Mouse (Mus musculus): ENCODE data around the gene Ntan1. TPM values are rescaled to one million over a fixed set of nuclear protein-coding genes. Genes with fewer than 3 reads are reported as not detected.

Gene Ntan1
- 68.7 TPM for polyA plus RNA-seq (2014; fragmentation: Illumina TruSeq; extraction: RNeasy Lipid Tissue Mini Kit (QIAGEN cat#74804); ENCODE audit: low read depth, low replicate concordance)

DNA sequence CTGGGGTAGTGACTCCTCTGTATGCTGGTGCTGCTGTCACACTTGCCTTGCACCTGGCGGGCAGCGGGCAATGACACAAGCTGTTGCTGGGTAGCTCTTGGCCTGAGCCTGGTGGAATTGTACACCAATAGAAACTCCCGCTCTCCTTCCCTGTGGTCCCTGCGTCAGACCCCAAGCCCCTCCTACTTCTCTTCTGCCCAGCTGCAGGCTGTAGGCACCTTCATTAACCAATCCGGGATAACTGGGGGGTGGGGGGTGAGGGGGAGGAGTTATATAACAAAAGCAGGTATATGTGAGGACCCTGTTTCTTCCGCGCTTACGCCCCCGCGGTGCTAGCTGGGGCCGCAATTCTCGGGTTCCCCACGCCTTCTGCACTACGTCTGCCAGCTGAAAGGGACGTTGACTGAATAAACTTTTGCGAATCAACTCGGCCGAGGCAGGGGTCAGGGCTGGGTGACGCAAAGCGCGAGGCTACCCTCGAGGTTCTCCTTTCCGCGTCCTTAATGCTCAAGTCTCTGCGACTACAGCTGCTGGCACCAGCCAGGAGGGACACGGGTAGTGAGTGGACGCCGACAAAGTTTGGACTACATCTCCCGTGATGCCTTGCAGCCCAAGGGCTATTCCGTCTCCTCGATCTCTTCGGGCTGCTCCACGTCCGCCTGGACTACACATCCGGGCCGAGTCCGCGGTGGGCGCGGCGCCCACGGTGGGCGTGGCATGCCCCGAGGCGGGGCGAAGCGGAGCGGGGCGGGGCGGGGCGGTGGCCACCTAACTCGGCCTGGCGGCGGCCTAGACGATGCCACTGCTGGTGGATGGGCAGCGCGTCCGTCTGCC lies at the start of gene Ntan1:
Gene Ntan1 (plus strand): TSS at position 286 of the 834 bp plus-strand sequence.

DNA sequence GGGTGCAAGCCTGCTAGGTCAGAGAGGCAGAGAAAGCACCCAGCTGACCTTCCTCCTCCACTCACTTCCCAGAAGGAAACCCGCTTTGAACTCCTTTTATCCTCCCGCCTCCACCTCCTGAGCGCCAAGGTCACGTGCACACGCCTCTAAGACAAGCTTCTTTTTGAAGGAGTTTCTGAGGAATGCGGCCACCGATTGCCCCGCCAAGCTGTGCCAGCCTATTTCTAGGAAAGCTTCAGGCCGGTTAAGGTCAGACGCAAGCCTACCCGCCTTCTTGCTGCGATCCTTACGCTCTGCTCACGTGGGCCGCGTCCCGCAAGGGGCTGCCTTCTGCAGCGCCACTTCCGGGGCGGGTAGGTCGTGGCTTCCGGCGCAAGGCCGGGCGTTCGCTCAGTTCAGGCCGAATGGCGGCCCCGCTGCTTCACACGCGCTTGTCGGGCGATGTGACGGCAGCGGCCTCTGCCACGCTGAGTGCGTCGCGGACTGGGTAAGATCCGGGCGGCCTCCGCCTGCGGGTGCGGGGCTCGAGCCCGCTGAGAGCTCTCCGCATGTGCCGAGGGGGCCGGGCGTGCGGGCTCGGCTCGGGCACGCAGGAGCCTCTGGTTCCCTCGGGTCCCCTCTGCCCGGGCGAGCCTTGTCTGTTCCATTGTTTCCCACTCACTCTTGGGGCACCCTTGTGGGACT lies 38.1 kb upstream of the Ntan1 start, which contains the start of gene Rrn3:
Gene Rrn3 (plus strand): TSS at position 356 of the 684 bp plus-strand sequence.

Other genes with a start within 250 kb of the Ntan1 start
- gene Parn, start 150.7 kb upstream of the Ntan1 start, polyA plus RNA-seq (2014; fragmentation: Illumina TruSeq; extraction: RNeasy Lipid Tissue Mini Kit (QIAGEN cat#74804); ENCODE audit: low read depth, low replicate concordance), result 27.5 TPM
- gene Bfar, start 147.0 kb upstream of the Ntan1 start, polyA plus RNA-seq (2014; fragmentation: Illumina TruSeq; extraction: RNeasy Lipid Tissue Mini Kit (QIAGEN cat#74804); ENCODE audit: low read depth, low replicate concordance), result 108 TPM
- gene 3110001I22Rik, start 146.9 kb upstream of the Ntan1 start, polyA plus RNA-seq (2014; fragmentation: Illumina TruSeq; extraction: RNeasy Lipid Tissue Mini Kit (QIAGEN cat#74804); ENCODE audit: low read depth, low replicate concordance), result 28.2 TPM
- gene Pla2g10, start 87.9 kb upstream of the Ntan1 start, polyA plus RNA-seq (2014; fragmentation: Illumina TruSeq; extraction: RNeasy Lipid Tissue Mini Kit (QIAGEN cat#74804); ENCODE audit: low read depth, low replicate concordance), result 27.3 TPM
- 27.5 TPM for gene Rrn3, start 38.1 kb upstream of the Ntan1 start, polyA plus RNA-seq (2014; fragmentation: Illumina TruSeq; extraction: RNeasy Lipid Tissue Mini Kit (QIAGEN cat#74804); ENCODE audit: low read depth, low replicate concordance)
- 629 TPM for gene Pdxdc1, start 84.3 kb downstream of the Ntan1 start, polyA plus RNA-seq (2014; fragmentation: Illumina TruSeq; extraction: RNeasy Lipid Tissue Mini Kit (QIAGEN cat#74804); ENCODE audit: low read depth, low replicate concordance)
- gene Mpv17l, start 84.3 kb downstream of the Ntan1 start, polyA plus RNA-seq (2014; fragmentation: Illumina TruSeq; extraction: RNeasy Lipid Tissue Mini Kit (QIAGEN cat#74804); ENCODE audit: low read depth, low replicate concordance), result 21.9 TPM
- gene 2900011O08Rik, start 167.8 kb downstream of the Ntan1 start, polyA plus RNA-seq (2014; fragmentation: Illumina TruSeq; extraction: RNeasy Lipid Tissue Mini Kit (QIAGEN cat#74804); ENCODE audit: low read depth, low replicate concordance), result 0.35 TPM
- gene Ifitm7, start 168.0 kb downstream of the Ntan1 start, polyA plus RNA-seq (2014; fragmentation: Illumina TruSeq; extraction: RNeasy Lipid Tissue Mini Kit (QIAGEN cat#74804); ENCODE audit: low read depth, low replicate concordance), result not detected